Mouse (Mus musculus): ENCODE measurements around the gene Ift43.

The Ift43 gene

GRCm38 (mm10) chr12:86129696-86130095, 47.4 kb downstream of the Ift43 start:
- DNase-seq: peak; percentile 48 to 49

GRCm38 (mm10) chr12:86132799-86133198, 50.5 kb downstream of the Ift43 start:
- DNase-seq: peak; percentile 60 to 62

- DNase-seq: no peak
Observed at GRCm38 (mm10) chr12:86135691-86136090, 53.4 kb downstream of the Ift43 start.

- no peak for DNase-seq
Observed at GRCm38 (mm10) chr12:86138696-86139095, 56.4 kb downstream of the Ift43 start.

GRCm38 (mm10) chr12:86142389-86142788, 60.0 kb downstream of the Ift43 start:
- no peak for DNase-seq

GRCm38 (mm10) chr12:86146246-86146645, 63.9 kb downstream of the Ift43 start:
- no peak for DNase-seq

- no peak for DNase-seq
Observed at GRCm38 (mm10) chr12:86148271-86148670, 65.9 kb downstream of the Ift43 start.

- no peak for DNase-seq
Observed at GRCm38 (mm10) chr12:86149087-86149486, 66.7 kb downstream of the Ift43 start.

- no peak for DNase-seq
Observed at GRCm38 (mm10) chr12:86151941-86152340, 69.6 kb downstream of the Ift43 start.

- no peak for DNase-seq
Observed at GRCm38 (mm10) chr12:86153213-86153957, 71.0 kb downstream of the Ift43 start.

GRCm38 (mm10) chr12:86155176-86155575, 72.8 kb downstream of the Ift43 start:
- no peak for DNase-seq

- DNase-seq: no peak
Observed at GRCm38 (mm10) chr12:86157166-86157565, 74.8 kb downstream of the Ift43 start.

GRCm38 (mm10) chr12:86157894-86158444, 75.6 kb downstream of the Ift43 start:
- DNase-seq: peak in 1 of 2 experiments; percentile 10

- no peak for DNase-seq
Observed at GRCm38 (mm10) chr12:86158689-86159483, 76.5 kb downstream of the Ift43 start.

GRCm38 (mm10) chr12:86161436-86161835, 79.1 kb downstream of the Ift43 start:
- DNase-seq: no peak

- DNase-seq: no peak
Observed at GRCm38 (mm10) chr12:86161942-86162341, 79.6 kb downstream of the Ift43 start.

GRCm38 (mm10) chr12:86162890-86163816, 80.8 kb downstream of the Ift43 start:
- DNase-seq: no peak

GRCm38 (mm10) chr12:86166244-86166643, 83.9 kb downstream of the Ift43 start:
- DNase-seq: no peak

- no peak for DNase-seq
Observed at GRCm38 (mm10) chr12:86167075-86167474, 84.7 kb downstream of the Ift43 start.

- DNase-seq: no peak
Observed at GRCm38 (mm10) chr12:86168712-86169111, 86.4 kb downstream of the Ift43 start.

- DNase-seq: no peak
Observed at GRCm38 (mm10) chr12:86169195-86169594, 86.9 kb downstream of the Ift43 start.

- no peak for DNase-seq
Observed at GRCm38 (mm10) chr12:86173314-86173713, 91.0 kb downstream of the Ift43 start.

GRCm38 (mm10) chr12:86174369-86174768, 92.0 kb downstream of the Ift43 start:
- no peak for DNase-seq
